Mouse (Mus musculus) erythroblast, embryonic 14.5 days (primary cell): ENCODE data around the gene Obsl1. TPM values are rescaled to one million over a fixed set of nuclear protein-coding genes. Genes with fewer than 3 reads are reported as not detected.

Experiments used
- H3K27me3 ChIP-seq: 2 replicates; pipeline ENCODE4 v1.6.1; 2012; ENCODE audit warnings: inconsistent platforms; ENCODE audit not compliant: control insufficient read depth
- H3K36me3 ChIP-seq: 2 replicates; pipeline ENCODE4 v1.6.1; 2012; ENCODE audit warnings: mild to moderate bottlenecking, inconsistent platforms; ENCODE audit not compliant: control insufficient read depth
- H3K4me1 ChIP-seq: 2 replicates; pipeline ENCODE4 v1.6.1; 2012; ENCODE audit warnings: inconsistent platforms; ENCODE audit not compliant: control insufficient read depth
- H3K4me3 ChIP-seq: replicated peaks from 2 replicates; pipeline ENCODE3; 2012; ENCODE audit warnings: moderate library complexity, mild to moderate bottlenecking, inconsistent platforms
- H3K9me3 ChIP-seq: 2 replicates; pipeline ENCODE4 v1.6.1; 2012; ENCODE audit warnings: low read length, inconsistent platforms, mixed read lengths; ENCODE audit not compliant: control insufficient read depth
- GATA1 ChIP-seq: IDR thresholded peaks from 2 replicates; pipeline ENCODE4 v1.6.1; 2012; ENCODE audit warnings: low read length, inconsistent platforms, mixed read lengths
- TAL1 ChIP-seq: IDR thresholded peaks from 3 replicates; pipeline ENCODE4 v1.6.1; 2012; ENCODE audit warnings: low read length, inconsistent platforms, mixed read lengths
- polyA plus RNA-seq: library from polyadenylated mRNA; stranded (reverse); fragments of >175 nt; gene quantifications from 2 replicates; pipeline ENCODE4 v1.2.3, GENCODE M21; 2012

Gene Obsl1
- polyA plus RNA-seq, 1 experiment, result 0.12 TPM

- H3K4me3 ChIP-seq, result no peak overlapping the region
- TF ChIP-seq GATA1, result no peak
- TF ChIP-seq TAL1, result no peak
- peaks cover 99% of the 10 kb centered on the region for H3K27me3 ChIP-seq
- no peaks in the 10 kb centered on the region; the same call in 1 of the 2 replicates for H3K9me3 ChIP-seq
- peaks cover 36% of the 10 kb centered on the region for H3K4me1 ChIP-seq
- H3K36me3 ChIP-seq, result no peaks in the 10 kb centered on the region
Observed at GRCm38 (mm10) chr1:75455433-75455832, 50.8 kb downstream of the Obsl1 start.

- H3K4me1 ChIP-seq, result peaks cover 47% of the 10 kb centered on the region
- no peak for TF ChIP-seq TAL1
- TF ChIP-seq GATA1, result no peak
- no peak overlapping the region for H3K4me3 ChIP-seq
- H3K27me3 ChIP-seq, result peaks cover 100% of the 10 kb centered on the region
- H3K9me3 ChIP-seq, result no peaks in the 10 kb centered on the region; the same call in 1 of the 2 replicates
- no peaks in the 10 kb centered on the region for H3K36me3 ChIP-seq
Observed at GRCm38 (mm10) chr1:75451900-75452299, 54.4 kb downstream of the Obsl1 start.

- no peaks in the 10 kb centered on the region for H3K36me3 ChIP-seq
- TF ChIP-seq TAL1 (peak; percentile 74), GATA1 (peak; percentile 18; the same call in 1 of the 2 replicates)
- peak within 1 kb of the TSS; percentile 36 for H3K4me3 ChIP-seq
- H3K4me1 ChIP-seq, result peaks cover 58% of the 10 kb centered on the region
- peaks cover 98% of the 10 kb centered on the region for H3K27me3 ChIP-seq
- H3K9me3 ChIP-seq, result no peaks in the 10 kb centered on the region; the same call in 1 of the 2 replicates
Observed at GRCm38 (mm10) chr1:75450314-75451005, 55.8 kb downstream of the Obsl1 start, which contains the start of gene Asic4. TSS of gene Asic4 (plus strand) at chr1:75450436.

GRCm38 (mm10) chr1:75449377-75450135 lies 56.7 kb downstream of the Obsl1 start:
- Histone ChIP-seq H3K4me1 (peaks cover 67% of the 10 kb centered on the region), H3K36me3 (no peaks in the 10 kb centered on the region), H3K4me3 (no peak overlapping the region), H3K27me3 (peaks cover 92% of the 10 kb centered on the region), H3K9me3 (no peaks in the 10 kb centered on the region; the same call in 1 of the 2 replicates)
- TF ChIP-seq TAL1, result no peak
- no peak for TF ChIP-seq GATA1

- TF ChIP-seq GATA1 (no peak), TAL1 (no peak)
- H3K9me3 ChIP-seq, result no peaks in the 10 kb centered on the region; the same call in 1 of the 2 replicates
- peaks cover 72% of the 10 kb centered on the region for H3K4me1 ChIP-seq
- no peak overlapping the region for H3K4me3 ChIP-seq
- H3K36me3 ChIP-seq, result no peaks in the 10 kb centered on the region
- H3K27me3 ChIP-seq, result peaks cover 86% of the 10 kb centered on the region
Observed at GRCm38 (mm10) chr1:75448937-75449336, 57.3 kb downstream of the Obsl1 start.

- peaks cover 77% of the 10 kb centered on the region for H3K27me3 ChIP-seq
- peaks cover 3% of the 10 kb centered on the region for H3K36me3 ChIP-seq
- no peak overlapping the region for H3K4me3 ChIP-seq
- H3K9me3 ChIP-seq, result no peaks in the 10 kb centered on the region; the same call in 1 of the 2 replicates
- TF ChIP-seq TAL1, result no peak
- TF ChIP-seq GATA1, result no peak
- H3K4me1 ChIP-seq, result peaks cover 78% of the 10 kb centered on the region
Observed at GRCm38 (mm10) chr1:75448052-75448431, 58.2 kb downstream of the Obsl1 start.

GRCm38 (mm10) chr1:75447265-75448051 lies 58.8 kb downstream of the Obsl1 start:
- H3K4me3 ChIP-seq, result peak overlapping the region; percentile 9
- peaks cover 9% of the 10 kb centered on the region for H3K36me3 ChIP-seq
- H3K9me3 ChIP-seq, result no peaks in the 10 kb centered on the region; the same call in 1 of the 2 replicates
- TF ChIP-seq TAL1, result no peak
- H3K4me1 ChIP-seq, result peaks cover 78% of the 10 kb centered on the region
- H3K27me3 ChIP-seq, result peaks cover 71% of the 10 kb centered on the region

GRCm38 (mm10) chr1:75446656-75447055 lies 59.6 kb downstream of the Obsl1 start:
- peak overlapping the region; percentile 47 for H3K4me3 ChIP-seq
- peaks cover 63% of the 10 kb centered on the region for H3K27me3 ChIP-seq
- H3K4me1 ChIP-seq, result peaks cover 78% of the 10 kb centered on the region
- no peak for TF ChIP-seq GATA1
- TF ChIP-seq TAL1, result no peak
- peaks cover 16% of the 10 kb centered on the region for H3K36me3 ChIP-seq
- no peaks in the 10 kb centered on the region; the same call in 1 of the 2 replicates for H3K9me3 ChIP-seq
